Mouse (Mus musculus): ENCODE measurements at regions not wholly inside any gene's neighbourhood (a gene's known extent, or its start where the extent isn't known, plus 50 kb on each side); places are given as distances from the start of the nearest gene placed in this dataset.

GRCm38 (mm10) chr19:21146860-21147390 is 125.2 kb upstream of the Zfand5 start:
- DNase-seq (ENCODE audit: low read depth, low spot score) = no peak

- no peak for DNase-seq (ENCODE audit: low read depth, low spot score)
Measured at GRCm38 (mm10) chr19:21144659-21145283, 127.3 kb upstream of the Zfand5 start.

GRCm38 (mm10) chr19:21143970-21144595 is 128.0 kb upstream of the Zfand5 start:
- no peak for DNase-seq (ENCODE audit: low read depth, low spot score)

- no peak for DNase-seq (ENCODE audit: low read depth, low spot score)
Measured at GRCm38 (mm10) chr19:21140456-21140855, 131.6 kb upstream of the Zfand5 start.

- no peak for DNase-seq (ENCODE audit: low read depth, low spot score)
Measured at GRCm38 (mm10) chr19:21138998-21139495, 133.0 kb upstream of the Zfand5 start.

DNA sequence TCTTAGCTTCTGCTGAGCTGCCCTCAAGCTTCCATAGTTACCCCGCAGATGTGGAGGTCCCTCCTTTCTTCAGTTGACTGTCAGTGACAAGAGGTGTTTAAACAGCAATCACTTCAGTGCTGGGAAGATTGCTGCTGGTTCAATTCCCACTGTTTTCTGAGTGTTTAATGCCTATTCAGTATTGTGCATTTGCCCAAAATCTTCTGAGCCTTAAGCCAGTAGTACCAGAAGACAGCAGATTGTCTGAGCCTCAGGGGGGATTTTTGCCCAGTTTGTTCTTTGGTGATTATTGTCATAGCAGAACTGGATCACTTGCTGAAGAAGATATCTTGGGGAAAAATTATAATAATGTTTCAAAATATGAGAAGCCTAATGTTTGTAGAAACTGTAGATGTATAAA is 135.3 kb upstream of the Zfand5 start:
- no peak for DNase-seq (ENCODE audit: low read depth, low spot score)

GRCm38 (mm10) chr19:21135998-21136380 is 136.1 kb upstream of the Zfand5 start:
- no peak for DNase-seq (ENCODE audit: low read depth, low spot score)

DNA sequence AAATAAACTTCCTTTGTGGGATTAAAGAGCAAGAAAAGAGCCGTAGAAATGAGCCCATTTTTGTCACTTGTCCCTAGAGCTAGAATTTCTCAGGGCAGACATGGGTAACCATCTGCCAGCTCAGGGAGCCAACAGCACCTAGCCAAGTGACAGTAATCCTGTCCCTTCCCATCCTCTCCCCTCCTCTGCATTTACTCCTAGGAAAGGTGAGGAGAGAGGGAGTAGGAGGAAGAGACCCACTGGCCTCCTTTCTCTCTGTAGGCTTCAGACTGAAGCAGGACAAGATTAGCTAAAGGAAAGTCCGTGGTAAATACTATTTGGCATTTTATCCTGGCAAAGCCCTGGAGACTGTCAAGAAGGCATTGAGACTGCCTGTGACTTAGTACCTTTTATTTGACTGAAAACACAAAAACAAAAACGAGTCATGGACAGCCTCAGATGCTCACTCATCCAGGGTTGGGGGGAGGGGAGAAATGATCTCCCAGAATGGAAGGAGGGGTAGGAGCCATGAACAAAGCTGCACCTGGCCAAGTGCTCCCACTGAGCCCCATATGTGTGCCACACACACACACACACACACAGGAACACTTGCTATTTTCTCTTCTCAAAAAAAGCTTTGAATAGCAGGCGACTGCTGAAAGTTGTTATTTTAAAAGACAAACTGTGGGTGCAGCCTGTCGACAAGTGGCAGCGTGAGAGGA is 136.6 kb upstream of the Zfand5 start:
- no peak for DNase-seq (ENCODE audit: low read depth, low spot score)

DNA sequence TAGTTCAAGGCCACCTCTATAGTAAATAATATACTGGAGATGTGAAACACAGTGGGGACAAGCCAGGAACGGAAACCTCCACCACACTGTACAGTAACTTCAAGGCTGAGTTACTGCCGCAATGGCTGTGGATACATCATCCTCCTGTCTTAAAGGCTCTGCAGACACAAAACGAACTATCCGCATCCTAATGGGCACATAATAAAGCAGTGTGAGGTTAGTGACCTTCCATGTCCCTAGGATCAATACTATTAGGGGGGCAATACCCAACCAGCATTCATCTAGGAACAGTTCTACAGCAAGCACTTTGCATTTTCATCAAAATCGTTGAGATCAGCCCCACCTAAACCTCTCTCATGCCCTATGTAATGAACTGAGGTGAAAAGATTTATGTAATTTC is 142.4 kb upstream of the Zfand5 start:
- DNase-seq (ENCODE audit: low read depth, low spot score) = no peak

DNA sequence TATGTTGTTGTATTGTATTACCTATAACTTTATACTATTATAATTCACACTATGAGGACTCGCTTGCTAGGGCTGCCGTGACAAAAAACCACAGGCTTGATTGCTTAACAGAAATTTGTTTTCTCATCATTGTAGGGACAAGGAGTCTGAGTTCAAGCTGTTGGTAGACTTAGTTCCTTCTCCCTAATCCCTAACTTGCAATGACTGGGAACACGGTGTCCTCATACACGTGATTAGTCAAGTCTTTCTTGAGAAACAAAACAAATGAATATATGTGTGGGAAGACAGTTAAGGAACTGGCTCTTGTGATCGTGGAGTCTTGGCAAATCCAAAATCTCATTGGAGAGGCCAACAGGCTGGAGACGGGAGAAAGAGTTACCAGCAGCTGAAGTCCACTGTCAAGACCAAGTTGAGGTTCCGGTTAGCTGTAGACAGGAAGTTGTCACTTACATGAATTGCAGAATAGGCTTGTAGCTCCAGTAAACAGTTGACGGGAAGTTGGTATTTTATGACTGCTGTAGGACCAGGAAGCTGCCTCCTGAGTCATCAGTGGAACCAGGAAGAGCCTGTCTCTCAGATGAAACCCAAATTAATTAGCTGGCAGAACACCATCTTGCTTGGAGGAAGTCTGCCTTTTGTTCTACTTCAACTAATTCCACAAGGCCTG is 144.9 kb upstream of the Zfand5 start:
- no peak for DNase-seq (ENCODE audit: low read depth, low spot score)

- DNase-seq (ENCODE audit: low read depth, low spot score) = no peak
Measured at GRCm38 (mm10) chr19:21126670-21127069, 145.4 kb upstream of the Zfand5 start.

DNA sequence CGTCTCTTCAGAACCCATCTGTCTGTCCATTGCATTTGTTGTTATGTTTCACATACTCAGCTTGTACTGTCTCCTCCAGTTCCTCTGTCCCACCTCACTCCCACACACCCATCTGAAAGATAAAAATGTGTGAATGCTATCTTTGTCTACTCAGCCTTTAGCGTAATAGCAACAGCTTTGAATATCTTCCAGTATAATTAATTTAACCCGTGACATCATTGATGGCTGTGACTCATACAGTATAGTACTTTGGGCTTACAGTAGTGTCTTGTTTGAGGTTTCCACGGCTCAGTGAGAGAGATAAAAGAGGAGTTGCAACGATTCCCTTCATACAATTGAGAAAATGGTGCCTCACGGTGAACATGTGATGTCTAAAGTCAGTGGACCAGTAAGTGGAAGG is 152.6 kb upstream of the Zfand5 start:
- DNase-seq (ENCODE audit: low read depth, low spot score) = no peak

GRCm38 (mm10) chr19:21118782-21119181 is 153.3 kb upstream of the Zfand5 start:
- DNase-seq (ENCODE audit: low read depth, low spot score) = no peak

DNA sequence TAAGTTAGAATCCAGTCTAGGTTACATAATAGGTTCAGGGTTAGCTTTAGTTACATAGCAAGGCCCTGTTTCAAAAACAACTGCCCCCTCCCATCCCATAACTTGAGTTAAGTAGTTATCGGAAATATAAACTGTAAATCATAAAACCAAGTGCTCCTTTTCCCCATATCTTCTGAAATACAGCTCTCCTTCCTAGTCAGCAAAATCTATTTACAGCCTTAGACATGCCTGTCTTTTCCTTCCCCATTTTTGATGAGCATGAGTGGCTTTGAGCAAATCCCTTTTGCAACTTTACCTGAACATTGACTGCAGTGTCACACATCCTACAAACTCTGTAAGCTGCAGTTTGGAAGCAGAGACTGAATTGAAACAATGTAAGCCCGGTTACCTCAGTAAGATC is 156.4 kb upstream of the Zfand5 start:
- no peak for DNase-seq (ENCODE audit: low read depth, low spot score)

GRCm38 (mm10) chr19:21111836-21112235 is 157.8 kb upstream of the Tmc1 start:
- DNase-seq (ENCODE audit: low read depth, low spot score) = no peak

DNA sequence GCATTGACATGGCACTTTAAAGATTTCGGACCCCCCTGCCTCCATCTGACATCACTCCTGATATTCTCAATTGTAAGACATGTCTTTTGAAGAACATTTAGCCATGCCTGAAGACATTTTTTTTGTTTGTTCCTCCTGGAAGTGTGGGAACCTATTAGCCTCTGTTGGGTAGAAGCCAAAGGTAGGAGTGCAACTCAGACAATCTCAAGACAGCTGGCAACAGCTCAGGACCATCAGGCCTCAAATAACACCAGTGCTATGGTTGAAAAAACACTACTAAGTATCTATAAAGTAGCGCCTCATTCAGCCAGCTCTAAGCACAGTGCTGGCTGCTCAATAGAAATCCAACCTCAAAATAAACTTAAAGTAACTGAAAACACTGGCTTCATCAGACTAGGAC is 154.3 kb upstream of the Tmc1 start:
- DNase-seq (ENCODE audit: low read depth, low spot score) = no peak

DNA sequence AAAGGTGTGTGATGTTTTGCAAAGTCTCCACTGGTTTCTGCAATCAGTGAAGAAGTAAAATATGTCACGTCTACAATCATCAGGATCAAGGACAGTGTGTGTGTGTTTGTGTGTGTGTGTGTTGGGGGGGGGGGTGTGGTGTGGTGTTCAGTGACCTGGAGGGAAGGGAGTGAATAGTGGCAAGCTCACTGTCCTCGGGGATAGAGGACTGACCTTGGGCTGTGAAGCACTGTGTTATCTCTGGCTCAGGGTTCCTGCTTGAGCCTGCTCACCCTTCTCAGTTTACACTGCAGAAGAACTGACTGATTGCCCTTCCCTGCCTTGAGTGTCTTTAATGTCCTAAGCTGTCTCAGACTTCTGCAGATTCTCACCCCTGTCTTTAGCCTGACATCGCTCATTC is 153.7 kb upstream of the Tmc1 start:
- DNase-seq (ENCODE audit: low read depth, low spot score) = no peak

- no peak for DNase-seq (ENCODE audit: low read depth, low spot score)
Measured at GRCm38 (mm10) chr19:21107275-21107674, 153.3 kb upstream of the Tmc1 start.

GRCm38 (mm10) chr19:21106766-21107165 is 152.8 kb upstream of the Tmc1 start:
- no peak for DNase-seq (ENCODE audit: low read depth, low spot score)

DNA sequence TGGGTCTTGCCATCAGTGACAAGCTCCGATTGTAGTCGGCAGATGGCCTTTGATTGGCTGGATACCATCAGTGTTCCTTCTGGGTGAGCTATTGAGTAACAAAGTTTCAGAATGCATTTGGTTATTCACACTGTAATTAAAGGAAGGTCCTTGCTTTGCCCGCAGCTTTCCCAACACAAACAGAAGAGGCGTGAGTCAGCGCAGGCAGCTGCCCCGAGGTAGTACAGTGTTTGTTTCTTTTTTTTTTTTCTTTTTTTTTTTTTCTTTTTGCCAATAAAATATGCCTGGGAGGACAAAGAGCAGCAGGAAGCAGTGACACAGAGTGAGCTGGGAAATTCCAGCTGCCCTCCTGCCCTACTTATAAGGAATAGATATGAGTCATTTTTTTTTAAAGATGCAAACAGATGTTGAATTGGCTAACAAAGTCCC is 152.3 kb upstream of the Tmc1 start:
- no peak for DNase-seq (ENCODE audit: low read depth, low spot score)

DNA sequence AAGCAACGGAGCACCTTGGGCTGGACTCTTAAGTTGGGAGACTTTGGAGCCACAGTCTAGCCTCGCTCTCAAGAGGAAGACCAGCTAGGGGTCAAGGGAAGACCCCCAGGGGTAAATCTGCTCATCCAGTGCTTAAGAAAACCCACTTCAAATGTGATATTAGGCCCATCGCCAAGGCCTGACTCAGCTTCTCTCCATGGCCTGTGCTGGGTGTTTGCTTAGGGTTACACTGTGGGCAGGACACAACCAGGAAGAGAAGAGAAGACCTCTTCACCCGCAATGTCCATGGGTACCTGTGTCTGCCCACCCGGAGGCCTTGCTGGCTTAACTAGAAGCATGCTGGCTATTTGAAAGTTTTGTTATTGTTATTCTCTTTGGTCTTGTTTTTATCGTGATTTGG is 151.0 kb upstream of the Tmc1 start:
- no peak for DNase-seq (ENCODE audit: low read depth, low spot score)

- DNase-seq (ENCODE audit: low read depth, low spot score) = no peak
Measured at GRCm38 (mm10) chr19:21104462-21104936, 150.5 kb upstream of the Tmc1 start.
